Mouse (Mus musculus): Measurements from ENCODE around the gene Mrpl37. TPM values are rescaled to one million over a fixed set of nuclear protein-coding genes. Genes with fewer than 3 reads are reported as not detected.

The Mrpl37 gene
- polyA plus RNA-seq, 1 experiment from 2014 or later, result 95.4 TPM

DNA sequence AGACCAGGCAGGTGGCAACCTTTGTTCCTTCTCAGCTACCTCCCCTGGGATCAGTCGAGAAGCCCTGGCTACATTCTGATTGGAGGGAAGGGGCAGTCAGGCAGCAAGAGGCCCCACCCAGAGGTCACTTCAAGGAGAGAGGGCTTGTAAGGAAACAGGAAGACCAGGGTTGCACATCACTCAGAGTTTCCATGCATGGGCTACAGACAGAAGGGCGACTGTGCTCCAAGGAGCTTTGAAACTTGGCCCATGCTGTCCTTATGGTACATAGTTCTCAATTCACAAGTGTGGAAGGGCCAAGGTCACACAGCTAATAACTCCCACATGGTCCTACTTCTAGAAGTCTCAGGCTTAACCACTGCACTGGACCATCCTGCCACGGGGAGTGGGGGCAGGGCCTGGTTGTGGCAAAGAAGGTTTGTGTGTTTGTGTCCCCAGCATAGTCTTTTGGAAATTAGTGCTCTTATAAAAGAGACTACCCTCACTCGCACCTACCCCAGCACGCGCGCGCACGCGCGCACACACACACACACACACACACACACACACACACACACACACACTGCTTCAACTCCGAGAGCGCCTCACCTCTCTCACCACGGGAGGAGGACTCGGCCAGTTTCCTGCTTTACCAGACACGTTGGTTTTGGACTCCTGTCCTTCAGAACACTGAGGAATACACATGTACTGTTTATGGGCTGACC lies 28.0 kb upstream of the Mrpl37 start:
- Histone ChIP-seq H3K27ac (no peak overlapping the region), H3K9me3 (no peaks in the 10 kb centered on the region), H3K36me3 (no peaks in the 10 kb centered on the region), H3K4me3 (no peak overlapping the region), H3K27me3 (replicated peaks) (no peaks in the 10 kb centered on the region), H3K4me1 (peaks cover 22% of the 10 kb centered on the region), H3K9ac (no peak overlapping the region), H3K4me2 (replicated peaks) (no peak overlapping the region)
- no peak for ATAC-seq (ENCODE audit: low FRiP score, low read depth)
- 83% methylated on average over 16 of the region's 16 CpGs for WGBS

GRCm38 (mm10) chr4:107091696-107092095 lies 25.0 kb upstream of the Mrpl37 start:
- Histone ChIP-seq H3K27me3 (replicated peaks) (no peaks in the 10 kb centered on the region), H3K4me1 (peaks cover 9% of the 10 kb centered on the region), H3K27ac (no peak overlapping the region), H3K4me3 (no peak overlapping the region), H3K4me2 (replicated peaks) (no peak overlapping the region), H3K36me3 (no peaks in the 10 kb centered on the region), H3K9ac (no peak overlapping the region), H3K9me3 (no peaks in the 10 kb centered on the region)
- no peak for ATAC-seq (ENCODE audit: low FRiP score, low read depth)
- 87% methylated on average over 14 of the region's 14 CpGs for WGBS

- Histone ChIP-seq H3K9ac (no peak overlapping the region), H3K4me2 (replicated peaks) (peak overlapping the region; percentile 27; the same call in 1 of the 2 replicates), H3K27me3 (replicated peaks) (no peaks in the 10 kb centered on the region), H3K27ac (peak overlapping the region; percentile 65), H3K4me1 (peaks cover 19% of the 10 kb centered on the region), H3K36me3 (no peaks in the 10 kb centered on the region), H3K4me3 (no peak overlapping the region), H3K9me3 (no peaks in the 10 kb centered on the region)
- peak; percentile 95 for ATAC-seq (ENCODE audit: low FRiP score, low read depth)
- 4% methylated on average over 6 of the region's 6 CpGs for WGBS
Observed at GRCm38 (mm10) chr4:107084858-107085257, 18.2 kb upstream of the Mrpl37 start.

DNA sequence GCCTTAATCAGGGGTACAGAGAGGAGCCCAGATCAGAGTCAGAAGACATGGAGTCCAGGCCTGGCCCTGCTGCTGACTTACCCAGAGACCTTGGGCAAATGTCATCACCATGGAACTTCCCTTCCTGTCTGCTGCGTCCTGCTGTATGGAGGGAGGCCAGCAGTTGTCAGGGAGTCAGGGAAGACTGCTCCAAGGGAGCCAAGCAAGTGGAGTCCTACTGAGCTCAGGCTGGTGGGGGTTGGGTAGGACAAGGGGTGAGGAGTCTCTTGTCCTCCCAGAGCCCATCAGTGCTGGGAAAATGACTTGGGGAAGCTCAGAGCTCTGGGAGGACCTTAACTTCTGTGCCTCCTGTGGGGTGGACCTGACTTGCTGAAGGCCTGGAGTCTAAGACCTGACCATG lies 17.7 kb upstream of the Mrpl37 start:
- no peaks in the 10 kb centered on the region for H3K27me3 ChIP-seq (replicated peaks)
- H3K9me3 ChIP-seq, result no peaks in the 10 kb centered on the region
- H3K9ac ChIP-seq, result no peak overlapping the region
- no peak overlapping the region for H3K4me3 ChIP-seq
- no peaks in the 10 kb centered on the region for H3K36me3 ChIP-seq
- H3K4me1 ChIP-seq, result peaks cover 19% of the 10 kb centered on the region
- ATAC-seq (ENCODE audit: low FRiP score, low read depth), result peak; percentile 52
- peak overlapping the region; percentile 65 for H3K27ac ChIP-seq
- peak overlapping the region; percentile 27; the same call in 1 of the 2 replicates for H3K4me2 ChIP-seq (replicated peaks)
- 23% methylated on average over 1 of the region's 1 CpGs for WGBS

- Histone ChIP-seq H3K4me1 (peaks cover 19% of the 10 kb centered on the region), H3K4me2 (replicated peaks) (no peak overlapping the region), H3K4me3 (no peak overlapping the region), H3K36me3 (no peaks in the 10 kb centered on the region), H3K9me3 (no peaks in the 10 kb centered on the region), H3K27me3 (replicated peaks) (no peaks in the 10 kb centered on the region), H3K9ac (no peak overlapping the region), H3K27ac (no peak overlapping the region)
- ATAC-seq (ENCODE audit: low FRiP score, low read depth), result no peak
- 95% methylated on average over 4 of the region's 4 CpGs for WGBS
Observed at GRCm38 (mm10) chr4:107083126-107083525, 16.5 kb upstream of the Mrpl37 start.

DNA sequence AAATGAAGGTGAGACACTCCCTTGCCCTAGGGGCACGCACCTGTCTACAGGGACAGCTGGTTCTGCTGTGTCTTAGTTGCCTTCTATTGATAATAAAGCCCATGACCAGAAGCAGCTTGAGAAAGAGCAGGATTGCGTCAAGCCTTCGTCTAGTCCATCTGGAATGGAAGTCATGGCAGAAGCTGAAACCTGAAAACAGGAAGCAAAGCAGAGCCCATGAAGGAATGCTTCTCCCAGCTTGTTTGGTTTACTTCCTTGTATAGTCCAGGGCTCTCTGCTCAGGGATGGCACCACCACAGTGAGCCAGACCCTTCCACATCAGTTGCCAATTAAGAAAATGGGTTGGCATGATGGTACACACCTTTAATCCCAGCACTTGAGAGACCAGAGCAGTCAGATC lies 15.5 kb upstream of the Mrpl37 start:
- H3K9ac ChIP-seq, result no peak overlapping the region
- H3K4me3 ChIP-seq, result no peak overlapping the region
- no peak overlapping the region for H3K27ac ChIP-seq
- H3K4me1 ChIP-seq, result peaks cover 19% of the 10 kb centered on the region
- ATAC-seq (ENCODE audit: low FRiP score, low read depth), result no peak
- no peak overlapping the region for H3K4me2 ChIP-seq (replicated peaks)
- no peaks in the 10 kb centered on the region for H3K27me3 ChIP-seq (replicated peaks)
- H3K9me3 ChIP-seq, result no peaks in the 10 kb centered on the region
- WGBS, result 91% methylated on average over 3 of the region's 3 CpGs
- H3K36me3 ChIP-seq, result no peaks in the 10 kb centered on the region

DNA sequence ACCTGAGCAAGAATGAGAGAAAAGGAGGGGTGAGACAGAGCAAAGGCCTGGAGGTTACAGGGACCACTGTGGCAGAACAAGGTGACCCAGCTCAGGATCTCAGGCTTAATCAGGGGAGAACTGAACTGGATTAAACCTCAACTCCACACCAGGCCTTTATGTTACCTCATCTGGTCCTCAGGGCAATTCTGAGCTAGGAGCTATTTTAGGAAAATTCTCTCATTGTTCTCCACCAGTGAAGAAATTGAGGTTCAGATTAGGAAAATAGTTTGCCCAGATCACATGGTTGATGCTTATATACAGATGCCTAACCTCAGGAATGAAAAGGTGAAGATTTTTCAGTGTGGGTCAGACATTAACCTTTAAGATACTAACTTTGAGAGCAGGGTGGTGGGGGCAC lies 13.0 kb upstream of the Mrpl37 start:
- H3K27me3 ChIP-seq (replicated peaks), result no peaks in the 10 kb centered on the region
- no peak overlapping the region for H3K9ac ChIP-seq
- no peak overlapping the region for H3K27ac ChIP-seq
- H3K4me3 ChIP-seq, result no peak overlapping the region
- no peak overlapping the region for H3K4me2 ChIP-seq (replicated peaks)
- H3K4me1 ChIP-seq, result peaks cover 12% of the 10 kb centered on the region
- no peaks in the 10 kb centered on the region for H3K36me3 ChIP-seq
- no peak for ATAC-seq (ENCODE audit: low FRiP score, low read depth)
- no peaks in the 10 kb centered on the region for H3K9me3 ChIP-seq

DNA sequence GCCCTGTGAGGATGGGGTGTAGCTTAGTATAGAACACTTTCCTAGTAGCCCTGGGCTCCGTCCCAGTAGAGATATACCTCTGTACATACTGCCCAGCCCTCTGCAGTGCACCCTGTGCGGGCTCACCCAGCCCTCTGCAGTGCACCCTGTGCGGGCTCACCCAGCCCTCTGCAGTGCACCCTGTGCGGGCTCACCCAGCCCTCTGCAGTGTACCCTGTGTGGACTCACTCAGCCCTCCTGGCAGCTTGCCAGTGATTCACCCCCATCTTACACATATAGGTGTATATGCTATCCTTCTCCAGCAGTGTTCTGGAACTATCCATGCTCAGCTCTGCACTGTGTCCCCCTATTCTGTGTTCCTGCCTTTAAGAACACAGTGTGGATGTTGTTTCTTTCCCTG lies 12.2 kb upstream of the Mrpl37 start:
- no peak overlapping the region for H3K9ac ChIP-seq
- peaks cover 3% of the 10 kb centered on the region for H3K4me1 ChIP-seq
- WGBS, result 94% methylated on average over 4 of the region's 4 CpGs
- no peaks in the 10 kb centered on the region for H3K9me3 ChIP-seq
- no peak overlapping the region for H3K27ac ChIP-seq
- no peaks in the 10 kb centered on the region for H3K36me3 ChIP-seq
- no peak overlapping the region for H3K4me3 ChIP-seq
- no peak for ATAC-seq (ENCODE audit: low FRiP score, low read depth)
- no peak overlapping the region for H3K4me2 ChIP-seq (replicated peaks)
- H3K27me3 ChIP-seq (replicated peaks), result no peaks in the 10 kb centered on the region

GRCm38 (mm10) chr4:107075456-107075855 lies 8.8 kb upstream of the Mrpl37 start:
- Histone ChIP-seq H3K9me3 (no peaks in the 10 kb centered on the region), H3K4me2 (replicated peaks) (no peak overlapping the region), H3K36me3 (no peaks in the 10 kb centered on the region), H3K4me3 (no peak overlapping the region), H3K9ac (no peak overlapping the region), H3K4me1 (no peaks in the 10 kb centered on the region), H3K27ac (no peak overlapping the region), H3K27me3 (replicated peaks) (no peaks in the 10 kb centered on the region)
- WGBS, result 85% methylated on average over 5 of the region's 5 CpGs
- ATAC-seq (ENCODE audit: low FRiP score, low read depth), result no peak

- H3K27ac ChIP-seq, result no peak overlapping the region
- peaks cover 4% of the 10 kb centered on the region for H3K4me1 ChIP-seq
- H3K4me2 ChIP-seq (replicated peaks), result no peak overlapping the region
- no peak overlapping the region for H3K4me3 ChIP-seq
- no peaks in the 10 kb centered on the region for H3K9me3 ChIP-seq
- WGBS, result 88% methylated on average over 9 of the region's 9 CpGs
- no peaks in the 10 kb centered on the region for H3K27me3 ChIP-seq (replicated peaks)
- no peak for ATAC-seq (ENCODE audit: low FRiP score, low read depth)
- H3K9ac ChIP-seq, result no peak overlapping the region
- H3K36me3 ChIP-seq, result no peaks in the 10 kb centered on the region
Observed at GRCm38 (mm10) chr4:107072343-107072742, 5.7 kb upstream of the Mrpl37 start.

DNA sequence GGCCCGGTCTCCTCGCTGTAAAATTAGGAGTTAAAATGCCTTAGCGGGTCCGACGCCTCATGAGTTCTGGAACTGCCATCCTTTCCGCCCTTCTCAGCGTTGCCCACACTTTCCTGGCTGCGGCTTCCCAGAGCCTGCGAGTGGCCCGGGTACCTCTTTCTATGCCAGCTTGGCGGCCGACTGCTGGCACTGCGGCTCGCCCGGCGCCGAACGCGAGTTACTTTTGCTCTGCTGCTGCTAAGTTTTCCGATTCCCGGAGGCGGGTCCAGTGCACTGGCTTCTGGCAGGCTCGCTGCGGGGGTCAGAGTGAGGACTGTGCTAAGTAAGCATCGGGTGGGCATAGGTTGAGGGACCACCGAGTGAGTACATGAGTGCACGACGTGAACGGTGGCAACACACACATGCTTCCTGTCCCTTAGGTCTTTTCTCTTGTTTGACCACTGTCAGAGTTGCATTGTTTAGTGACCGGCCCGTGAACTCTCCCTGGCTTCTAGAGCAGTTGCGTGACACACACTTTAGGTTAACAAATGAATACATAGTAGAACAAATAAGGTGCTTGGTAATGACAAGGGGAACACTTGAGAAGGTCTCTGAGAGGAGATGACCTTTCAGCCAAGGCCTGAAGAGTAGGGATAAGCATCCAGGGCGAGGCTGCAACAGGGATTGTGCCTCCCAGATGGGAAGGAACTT lies 628 bp upstream of the Mrpl37 start:
- H3K4me3 ChIP-seq, result peak overlapping the region; percentile 92
- peak; percentile 60; the same call in 1 of the 2 replicates for ATAC-seq (ENCODE audit: low FRiP score, low read depth)
- peaks cover 24% of the 10 kb centered on the region for H3K36me3 ChIP-seq
- H3K4me1 ChIP-seq, result peaks cover 16% of the 10 kb centered on the region
- H3K4me2 ChIP-seq (replicated peaks), result peak overlapping the region; percentile 97
- no peak overlapping the region for H3K27ac ChIP-seq
- H3K9ac ChIP-seq, result peak overlapping the region; percentile 88
- WGBS, result 3% methylated on average over 33 of the region's 33 CpGs
- no peaks in the 10 kb centered on the region for H3K9me3 ChIP-seq
- no peaks in the 10 kb centered on the region for H3K27me3 ChIP-seq (replicated peaks)

GRCm38 (mm10) chr4:107064394-107065098 lies 2.1 kb downstream of the Mrpl37 start:
- Histone ChIP-seq H3K4me3 (no peak overlapping the region), H3K27ac (no peak overlapping the region), H3K9me3 (no peaks in the 10 kb centered on the region), H3K4me1 (peaks cover 16% of the 10 kb centered on the region), H3K36me3 (peaks cover 49% of the 10 kb centered on the region), H3K9ac (no peak overlapping the region), H3K4me2 (replicated peaks) (no peak overlapping the region), H3K27me3 (replicated peaks) (no peaks in the 10 kb centered on the region)
- ATAC-seq (ENCODE audit: low FRiP score, low read depth), result no peak
- 92% methylated on average over 5 of the region's 5 CpGs for WGBS
